Comparison of ENCODE assay signal across 8 mouse cellular contexts in the genomic region with DNA sequence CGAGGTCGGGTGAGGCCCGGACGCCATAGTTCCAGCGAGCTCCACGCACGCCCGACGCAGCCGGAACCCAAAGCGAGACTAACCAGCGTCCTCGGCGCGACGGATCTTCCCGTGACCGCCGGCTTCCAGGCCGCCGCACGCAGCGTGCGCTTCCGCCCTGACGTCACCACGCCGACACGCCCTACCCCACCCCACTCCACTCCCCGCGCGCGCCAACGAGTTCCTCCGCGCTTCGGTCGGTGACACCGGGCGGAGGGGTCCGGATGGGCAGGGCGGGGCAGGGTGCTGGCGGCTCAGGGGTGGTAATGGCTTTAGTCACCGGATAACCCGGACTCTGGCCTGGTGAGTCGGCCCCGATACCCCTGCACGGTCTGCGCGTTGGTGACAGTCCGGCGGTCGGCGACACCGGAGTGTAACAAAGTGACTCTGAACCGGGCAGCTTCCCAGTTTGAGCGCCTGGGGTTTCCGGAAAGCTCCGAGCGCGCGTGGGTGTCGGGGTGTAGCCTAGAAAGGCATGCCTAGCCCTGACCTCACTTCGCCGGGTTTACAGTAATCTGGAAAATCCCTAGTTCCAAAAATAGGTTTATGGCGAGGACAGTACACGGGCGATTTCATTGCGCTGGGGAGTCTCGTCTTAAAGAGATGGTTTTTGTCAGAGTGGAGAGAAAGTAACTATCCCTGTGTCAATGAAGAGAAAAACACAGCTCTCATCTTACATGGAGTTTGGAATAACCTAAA. TPM values are rescaled to one million over a fixed set of nuclear protein-coding genes. Genes with fewer than 3 reads are reported as not detected.
DNase-seq lines count a peak whose midpoint lies in the region; ATAC-seq and TF ChIP-seq lines count a peak whose summit lies in the region.

A gene (minus strand): TSS at position 148 of the 738 bp plus-strand sequence.

- peaks cover 44% of the 10 kb centered on the region for H3K79me2 ChIP-seq in MEL (ENCODE audit: control insufficient read depth, insufficient read depth, low read length, poor library complexity)

- TF ChIP-seq RAD21 in MEL (IDR thresholded peaks at IDR 0.05; ENCODE audit: low read depth, low read length) = no peak

- TF ChIP-seq CTCF in MEL (IDR thresholded peaks at IDR 0.05 in 2 of 3, conservative IDR thresholded peaks at IDR 0.05 in 1 of 3; ENCODE audit: control insufficient read depth in 1 of 3, insufficient read depth in 1 of 3, low read depth in 2 of 3, low read length in 3 of 3, poor library complexity in 1 of 3, severe bottlenecking in 1 of 3) = peak in 1 of 3 experiments; percentile 0; a peak in 1 of 6 replicates
- TF ChIP-seq CTCF in cerebellum, adult 2 months (IDR thresholded peaks at IDR 0.05; ENCODE audit: borderline replicate concordance, insufficient read depth, low read depth, low read length) = no peak
- no peak for TF ChIP-seq CTCF in forebrain, postnatal 0 days (IDR thresholded peaks at IDR 0.05; ENCODE audit: low read depth)
- TF ChIP-seq CTCF in layer of hippocampus, adult 2 months (conservative IDR thresholded peaks at IDR 0.05) = no peak
- no peak for TF ChIP-seq CTCF in lung, adult 2 months (IDR thresholded peaks at IDR 0.05; ENCODE audit: insufficient read depth, low read length)

- peak; percentile 94 for DNase-seq in MEL (ENCODE audit: low read depth, low spot score)
- DNase-seq in cerebellum, adult 2 months = peak; percentile 96 to 98
- peak; percentile 97 for DNase-seq in forebrain, postnatal 0 days
- DNase-seq in heart, postnatal 36 days = peak; percentile 98 to 99
- peak; percentile 95 to 98 for DNase-seq in layer of hippocampus, adult 2 months (ENCODE audit: low spot score in 2 of 2)
- peak; percentile 98 for DNase-seq in lung, adult 2 months
- peak; percentile 97 for DNase-seq in testis, postnatal 10 days (ENCODE audit: low spot score)

- H3K27ac ChIP-seq in MEL (ENCODE audit: control insufficient read depth, low read depth, low read length) = peak within 1 kb of the TSS; percentile 97
- peak within 1 kb of the TSS; percentile 92 for H3K27ac ChIP-seq in cerebellum, adult 2 months (ENCODE audit: insufficient read depth, low read length)
- H3K27ac ChIP-seq in forebrain, postnatal 0 days (ENCODE audit: low read depth, low read length) = peak within 1 kb of the TSS; percentile 98
- peak within 1 kb of the TSS; percentile 98 for H3K27ac ChIP-seq in layer of hippocampus, adult 2 months
- H3K27ac ChIP-seq in neural tube, embryonic 15.5 days (replicated peaks) = peak within 1 kb of the TSS; percentile 99

- H3K4me3 ChIP-seq in MEL (ENCODE audit: control insufficient read depth in 1 of 2, insufficient read depth in 1 of 2, low read depth in 2 of 2, low read length in 2 of 2) = peak within 1 kb of the TSS; percentile 89 to 100
- H3K4me3 ChIP-seq in cerebellum, adult 2 months (replicated peaks; ENCODE audit: insufficient read depth, low read depth, low read length) = peak within 1 kb of the TSS; percentile 93
- peak within 1 kb of the TSS; percentile 92 for H3K4me3 ChIP-seq in forebrain, postnatal 0 days (ENCODE audit: low read depth, low read length)
- H3K4me3 ChIP-seq in layer of hippocampus, adult 2 months = peak within 1 kb of the TSS; percentile 91
- H3K4me3 ChIP-seq in lung, adult 2 months (replicated peaks; ENCODE audit: extremely low read depth, low read depth, low read length) = peak within 1 kb of the TSS; percentile 98
- H3K4me3 ChIP-seq in neural tube, embryonic 15.5 days (replicated peaks) = peak within 1 kb of the TSS; percentile 97

- no peaks in the 10 kb centered on the region for H3K27me3 ChIP-seq in MEL (ENCODE audit: control insufficient read depth in 1 of 2, insufficient read depth in 2 of 2, low read length in 2 of 2)
- no peaks in the 10 kb centered on the region for H3K27me3 ChIP-seq in cerebellum, adult 2 months (ENCODE audit: control insufficient read depth, insufficient read depth, low read length)
- no peaks in the 10 kb centered on the region for H3K27me3 ChIP-seq in forebrain, postnatal 0 days (ENCODE audit: insufficient read depth, low read length)
- no peaks in the 10 kb centered on the region for H3K27me3 ChIP-seq in neural tube, embryonic 15.5 days (replicated peaks)

- peak within 1 kb of the TSS; percentile 78 for H3K4me2 ChIP-seq in forebrain, postnatal 0 days (ENCODE audit: low read depth)
- H3K4me2 ChIP-seq in neural tube, embryonic 15.5 days = peak within 1 kb of the TSS; percentile 83

- H3K9me3 ChIP-seq in MEL (replicated peaks; ENCODE audit: insufficient read depth, low read length) = no peaks in the 10 kb centered on the region
- H3K9me3 ChIP-seq in forebrain, postnatal 0 days (ENCODE audit: low read length) = no peaks in the 10 kb centered on the region
- H3K9me3 ChIP-seq in neural tube, embryonic 15.5 days (replicated peaks) = no peaks in the 10 kb centered on the region

- intact Hi-C loops in heart, postnatal 36 days (cut with DNase I) = loop anchor here (1.0 to 2.0 kb wide), 2 partner anchors 16 to 33 kb away; no protein-coding TSS in a partner anchor

- peak; percentile 87 to 91 for TF ChIP-seq POLR2A in MEL (IDR thresholded peaks at IDR 0.05; ENCODE audit: control insufficient read depth in 1 of 2, insufficient read depth in 1 of 2, low read depth in 1 of 2, low read length in 2 of 2, poor library complexity in 1 of 2)
- peak; percentile 93 for TF ChIP-seq POLR2A in cerebellum, adult 2 months (IDR thresholded peaks at IDR 0.05; ENCODE audit: borderline replicate concordance, insufficient read depth, low read length)
- peak; percentile 92 for TF ChIP-seq POLR2A in lung, adult 2 months (IDR thresholded peaks at IDR 0.05; ENCODE audit: borderline replicate concordance, extremely low read depth, low read depth, low read length)

- H3K36me3 ChIP-seq in MEL (ENCODE audit: control insufficient read depth in 1 of 2, insufficient read depth in 2 of 2, low read length in 2 of 2) = peaks cover 31 to 70% of the 10 kb centered on the region in 2 experiments
- H3K36me3 ChIP-seq in forebrain, postnatal 0 days (ENCODE audit: insufficient read depth) = peaks cover 7% of the 10 kb centered on the region; the same call in 1 of the 2 replicates
- H3K36me3 ChIP-seq in neural tube, embryonic 15.5 days = peaks cover 12% of the 10 kb centered on the region; the same call in 1 of the 2 replicates

- peak; percentile 96 for ATAC-seq in forebrain, postnatal 0 days
- peak; percentile 97 for ATAC-seq in neural tube, embryonic 15.5 days (ENCODE audit: low FRiP score)

- peak within 1 kb of the TSS; percentile 100 for H3K9ac ChIP-seq in MEL (ENCODE audit: control insufficient read depth, low read depth, low read length, poor library complexity, severe bottlenecking)
- peak within 1 kb of the TSS; percentile 95 for H3K9ac ChIP-seq in forebrain, postnatal 0 days
- H3K9ac ChIP-seq in neural tube, embryonic 15.5 days (replicated peaks) = peak within 1 kb of the TSS; percentile 96

- peak in 1 of 2 experiments; percentile 26; a peak in 2 of 4 replicates for TF ChIP-seq EP300 in MEL (IDR thresholded peaks at IDR 0.05; ENCODE audit: low read depth in 1 of 2, low read length in 2 of 2)

- peaks cover 43 to 46% of the 10 kb centered on the region in 2 experiments for H3K4me1 ChIP-seq in MEL (ENCODE audit: control insufficient read depth in 1 of 2, insufficient read depth in 2 of 2, low read length in 2 of 2)
- H3K4me1 ChIP-seq in cerebellum, adult 2 months (ENCODE audit: control insufficient read depth, insufficient read depth, low read length) = peaks cover 3% of the 10 kb centered on the region; the same call in 1 of the 2 replicates
- H3K4me1 ChIP-seq in forebrain, postnatal 0 days (ENCODE audit: insufficient read depth) = peaks cover 12% of the 10 kb centered on the region
- peaks cover 28% of the 10 kb centered on the region for H3K4me1 ChIP-seq in lung, adult 2 months (ENCODE audit: control insufficient read depth, insufficient read depth, low read length)
- peaks cover 38% of the 10 kb centered on the region for H3K4me1 ChIP-seq in neural tube, embryonic 15.5 days

- under 1% methylated on average over 70 of the region's 70 CpGs for WGBS in cerebellum, adult 2 months
- WGBS in forebrain, postnatal 0 days = under 1% methylated on average over 69 of the region's 70 CpGs
- under 1% methylated on average over 70 of the region's 70 CpGs for WGBS in lung, adult 2 months
- WGBS in neural tube, embryonic 15.5 days = under 1% methylated on average over 68 of the region's 70 CpGs

TF ChIP-seq in MEL, 35 proteins besides CTCF, POLR2A, EP300 and RAD21 (continues in another document):
- TF ChIP-seq POLR2AphosphoS5 (IDR thresholded peaks at IDR 0.05; ENCODE audit: borderline replicate concordance, low read depth, low read length) (peak; percentile 80; the same call in 1 of the 2 replicates), ZKSCAN1 (IDR thresholded peaks at IDR 0.05; ENCODE audit: low read depth, low read length) (no peak), ETS1 (IDR thresholded peaks at IDR 0.05; ENCODE audit: low read depth, low read length) (peak; percentile 64), ZMIZ1 (IDR thresholded peaks at IDR 0.05; ENCODE audit: low read depth, low read length) (peak; percentile 92), E2F4 (IDR thresholded peaks at IDR 0.05; ENCODE audit: borderline replicate concordance, low read depth, low read length) (peak; percentile 51; the same call in 1 of the 2 replicates), MYB (IDR thresholded peaks at IDR 0.05; ENCODE audit: low read depth, low read length) (no peak), ZNF384 (IDR thresholded peaks at IDR 0.05; ENCODE audit: low read depth, low read length) (no peak), MXI1 (IDR thresholded peaks at IDR 0.05; ENCODE audit: low read depth, low read length) (peak; percentile 83), TAL1 (IDR thresholded peaks at IDR 0.05; ENCODE audit: low read length) (no peak), SMC3 (IDR thresholded peaks at IDR 0.05; ENCODE audit: low read depth, low read length) (no peak), MAX (IDR thresholded peaks at IDR 0.05; ENCODE audit: low read length) (0 out of 2 replicates have a peak, but pooled peaks have one; percentile 36), NELFE (IDR thresholded peaks at IDR 0.05; ENCODE audit: low read depth, low read length) (peak; percentile 95), UBTF (IDR thresholded peaks at IDR 0.05; ENCODE audit: borderline replicate concordance, insufficient read depth, low read depth, low read length) (no peak), MAFK (IDR thresholded peaks at IDR 0.05; ENCODE audit: borderline replicate concordance, low read depth, low read length) (no peak)

RNA-seq across cellular contexts. Expression of the gene that starts here (rescaled TPM):
- 20.1 and 20.5 TPM in 2 replicates for total RNA-seq in MEL (2012; rRNA removed)
- polyA plus RNA-seq in MEL (2012; ENCODE audit: insufficient read depth in 1 of 2, insufficient read length in 2 of 2, low read depth in 1 of 2, low replicate concordance in 2 of 2, missing spikeins in 1 of 2) = 10 to 100 TPM in 1 of 2 experiments, not detected in 1; 56.5 TPM
- 85.6 and 96.7 TPM in 2 replicates for polyA plus RNA-seq in cerebellum, adult 2 months (2012; rRNA removed)
- total RNA-seq in forebrain, postnatal 0 days (2014; rRNA removed) = 54.1 and 57.0 TPM in 2 replicates
- polyA plus RNA-seq in forebrain, postnatal 0 days (2015; fragmentation: Nextera tagmentation; extraction: Ambion mirVana) = 51.5 and 53.1 TPM in 2 replicates
- 10 to 100 TPM; 19.2 to 21.6 TPM for total RNA-seq in heart, postnatal 36 days (2021)
- total RNA-seq in layer of hippocampus, adult 2 months (2021) = 10 to 100 TPM; 66.2 to 66.8 TPM
- polyA plus RNA-seq in lung, adult 2 months (2012; rRNA removed) = 51.4 and 75.1 TPM in 2 replicates
- 63.4 and 68.3 TPM in 2 replicates for polyA plus RNA-seq in neural tube, embryonic 15.5 days (2015; fragmentation: Nextera tagmentation; extraction: Ambion mirVana)

Comparison
In these comparisons a context has a peak if more than half of its experiments do, and no peak if none do; other contexts are left out.
1. Peak in every context shown above with its lines: DNase-seq, ATAC-seq, H3K4me3 ChIP-seq and H3K27ac ChIP-seq.